Mouse (Mus musculus) megakaryocyte, embryonic 14.5 days (primary cell): Measurements from ENCODE around the gene Bag6.

ENCODE experiments used
- FLI1 ChIP-seq: IDR thresholded peaks from 2 replicates; pipeline ENCODE4 v1.6.1; 2012; ENCODE audit warnings: low read length, inconsistent platforms, mixed read lengths
- GATA1 ChIP-seq: IDR thresholded peaks from 3 replicates; pipeline ENCODE4 v1.6.1; 2012; ENCODE audit warnings: mixed read lengths, low read length, inconsistent platforms, borderline replicate concordance

- TF ChIP-seq GATA1 (no peak), FLI1 (no peak; the same call in 1 of the 2 replicates)
Measured at GRCm38 (mm10) chr17:35121871-35122303, 13.1 kb upstream of the Bag6 start, which contains the start of gene Csnk2b.
